Mouse (Mus musculus) lung, embryonic 15.5 days (tissue): ENCODE measurements at regions not wholly inside any gene's neighbourhood (a gene's known extent, or its start where the extent isn't known, plus 50 kb on each side); places are given as distances from the start of the nearest gene placed in this dataset.
"Not testable (repeated sequence)": the region's sequence is repeated elsewhere in the genome, so short reads cannot be mapped to it uniquely, and the experiment has no call there.

Experiments
- ATAC-seq: fragments of 200-750 bp; cut with Nextera tagmentation; 2 replicates; pipeline ENCODE4 v1.8.0; 2017; ENCODE audit warnings: moderate number of reproducible peaks, borderline replicate concordance; ENCODE audit not compliant: low FRiP score, low TSS enrichment; ENCODE audit errors: extremely low read depth
- H3K27ac ChIP-seq: fragments of 300-500 bp; sonication (generic); 2 replicates; pipeline ENCODE4 v1.5.1; 2015; ENCODE audit warnings: moderate library complexity, mild to moderate bottlenecking, inconsistent platforms
- H3K27me3 ChIP-seq: fragments of 300-500 bp; sonication (generic); 2 replicates; pipeline ENCODE4 v1.6.1; 2015; ENCODE audit warnings: inconsistent platforms
- H3K36me3 ChIP-seq: fragments of 300-500 bp; sonication (generic); 2 replicates; pipeline ENCODE4 v1.6.1; 2015; ENCODE audit warnings: inconsistent platforms
- H3K4me1 ChIP-seq: fragments of 300-500 bp; sonication (generic); 2 replicates; pipeline ENCODE4 v1.6.1; 2015; ENCODE audit warnings: inconsistent platforms
- H3K4me2 ChIP-seq: fragments of 300-500 bp; sonication (generic); 2 replicates; pipeline ENCODE4 v1.6.1; 2015; ENCODE audit warnings: inconsistent platforms, mild to moderate bottlenecking, moderate library complexity
- H3K4me3 ChIP-seq: fragments of 300-500 bp; sonication (generic); 2 replicates; pipeline ENCODE4 v1.5.1; 2015; ENCODE audit warnings: mild to moderate bottlenecking, inconsistent platforms
- H3K9ac ChIP-seq: fragments of 300-500 bp; sonication (generic); 2 replicates; pipeline ENCODE4 v1.6.1; 2015; ENCODE audit warnings: inconsistent platforms
- H3K9me3 ChIP-seq: fragments of 300-500 bp; sonication (generic); 2 replicates; pipeline ENCODE4 v1.6.1; 2016; ENCODE audit warnings: inconsistent platforms
- WGBS: fragments of 180-500 bp; shearing (Covaris S2); methylation state at CpG from one replicate; pipeline ENCODE4 v1.1.7; 2015; 5-methylcytosine and 5-hydroxymethylcytosine counted together

GRCm38 (mm10) chr12:114583371-114583770, 1039.7 kb downstream of the Adam6a start:
- Histone ChIP-seq H3K9me3 (no peaks in the 10 kb centered on the region), H3K27me3 (no peaks in the 10 kb centered on the region), H3K4me1 (no peaks in the 10 kb centered on the region), H3K4me2 (no peak overlapping the region), H3K27ac (no peak overlapping the region), H3K9ac (no peak overlapping the region), H3K36me3 (no peaks in the 10 kb centered on the region), H3K4me3 (no peak overlapping the region)
- no peak for ATAC-seq
- WGBS = 50% methylated on average over 1 of the region's 1 CpGs

- ATAC-seq = no peak
- Histone ChIP-seq H3K36me3 (no peaks in the 10 kb centered on the region), H3K27me3 (no peaks in the 10 kb centered on the region), H3K4me2 (no peak overlapping the region), H3K4me3 (no peak overlapping the region), H3K9ac (no peak overlapping the region), H3K9me3 (no peaks in the 10 kb centered on the region), H3K27ac (no peak overlapping the region), H3K4me1 (no peaks in the 10 kb centered on the region)
- WGBS = 56% methylated on average over 2 of the region's 2 CpGs
Measured at GRCm38 (mm10) chr12:114587227-114587626, 1043.5 kb downstream of the Adam6a start.

GRCm38 (mm10) chr12:114597672-114598071, 1054.0 kb downstream of the Adam6a start:
- Histone ChIP-seq H3K9me3 (no peaks in the 10 kb centered on the region; the same call in none of the 2 replicates), H3K27ac (no peak overlapping the region), H3K36me3 (no peaks in the 10 kb centered on the region), H3K9ac (no peak overlapping the region), H3K4me3 (no peak overlapping the region), H3K4me1 (no peaks in the 10 kb centered on the region), H3K27me3 (no peaks in the 10 kb centered on the region), H3K4me2 (no peak overlapping the region)
- 58% methylated on average over 1 of the region's 1 CpGs for WGBS
- ATAC-seq = no peak

GRCm38 (mm10) chr12:114609171-114609570, 1065.5 kb downstream of the Adam6a start:
- H3K36me3 ChIP-seq = no peaks in the 10 kb centered on the region
- H3K9ac ChIP-seq = no peak overlapping the region
- H3K27me3 ChIP-seq = no peaks in the 10 kb centered on the region
- H3K9me3 ChIP-seq = peaks cover 8% of the 10 kb centered on the region; the same call in 1 of the 2 replicates
- H3K27ac ChIP-seq = no peak overlapping the region
- H3K4me3 ChIP-seq = no peak overlapping the region
- ATAC-seq = no peak
- H3K4me1 ChIP-seq = no peaks in the 10 kb centered on the region
- no peak overlapping the region for H3K4me2 ChIP-seq

GRCm38 (mm10) chr12:114612108-114612507, 1068.4 kb downstream of the Adam6a start:
- Histone ChIP-seq H3K4me1 (no peaks in the 10 kb centered on the region), H3K9ac (no peak overlapping the region), H3K27ac (no peak overlapping the region), H3K27me3 (no peaks in the 10 kb centered on the region), H3K4me3 (no peak overlapping the region), H3K36me3 (no peaks in the 10 kb centered on the region), H3K9me3 (peaks cover 8% of the 10 kb centered on the region; the same call in 1 of the 2 replicates), H3K4me2 (no peak overlapping the region)
- 61% methylated on average over 2 of the region's 2 CpGs for WGBS
- no peak for ATAC-seq

GRCm38 (mm10) chr12:114615179-114615578, 1071.5 kb downstream of the Adam6a start:
- Histone ChIP-seq H3K27me3 (no peaks in the 10 kb centered on the region), H3K27ac (no peak overlapping the region), H3K9ac (no peak overlapping the region), H3K4me1 (no peaks in the 10 kb centered on the region), H3K4me2 (no peak overlapping the region), H3K4me3 (no peak overlapping the region), H3K36me3 (no peaks in the 10 kb centered on the region), H3K9me3 (peaks cover 8% of the 10 kb centered on the region; the same call in 1 of the 2 replicates)
- no peak for ATAC-seq
- WGBS = 51% methylated on average over 3 of the region's 3 CpGs

- no peak overlapping the region for H3K9ac ChIP-seq
- no peak for ATAC-seq
- H3K27me3 ChIP-seq = no peaks in the 10 kb centered on the region
- H3K4me3 ChIP-seq = no peak overlapping the region
- H3K4me2 ChIP-seq = no peak overlapping the region
- no peaks in the 10 kb centered on the region for H3K4me1 ChIP-seq
- no peak overlapping the region for H3K27ac ChIP-seq
- 68% methylated on average over 1 of the region's 1 CpGs for WGBS
- H3K9me3 ChIP-seq = peaks cover 4% of the 10 kb centered on the region; the same call in 1 of the 2 replicates
- no peaks in the 10 kb centered on the region for H3K36me3 ChIP-seq
Measured at GRCm38 (mm10) chr12:114615712-114616111, 1072.0 kb downstream of the Adam6a start.

GRCm38 (mm10) chr12:114641089-114641488, 1097.4 kb downstream of the Adam6a start:
- no peak overlapping the region for H3K4me3 ChIP-seq
- no peak overlapping the region for H3K4me2 ChIP-seq
- no peak for ATAC-seq
- no peak overlapping the region for H3K27ac ChIP-seq
- H3K27me3 ChIP-seq = no peaks in the 10 kb centered on the region
- no peaks in the 10 kb centered on the region for H3K4me1 ChIP-seq
- H3K36me3 ChIP-seq = no peaks in the 10 kb centered on the region
- WGBS = 55% methylated on average over 1 of the region's 1 CpGs
- H3K9ac ChIP-seq = no peak overlapping the region
- H3K9me3 ChIP-seq = no peaks in the 10 kb centered on the region; the same call in 1 of the 2 replicates

- Histone ChIP-seq H3K9ac (no peak overlapping the region), H3K4me1 (no peaks in the 10 kb centered on the region), H3K4me3 (no peak overlapping the region), H3K27me3 (no peaks in the 10 kb centered on the region), H3K36me3 (no peaks in the 10 kb centered on the region), H3K27ac (no peak overlapping the region), H3K9me3 (no peaks in the 10 kb centered on the region; the same call in 1 of the 2 replicates), H3K4me2 (no peak overlapping the region)
- no peak for ATAC-seq
- WGBS = 83% methylated on average over 3 of the region's 3 CpGs
Measured at GRCm38 (mm10) chr12:114646372-114646771, 1102.7 kb downstream of the Adam6a start.

- not testable (repeated sequence) for H3K27ac ChIP-seq, H3K9ac ChIP-seq, H3K4me1 ChIP-seq, H3K4me3 ChIP-seq, H3K9me3 ChIP-seq, H3K27me3 ChIP-seq, H3K36me3 ChIP-seq, H3K4me2 ChIP-seq, ATAC-seq
- 77% methylated on average over 1 of the region's 1 CpGs for WGBS
Measured at GRCm38 (mm10) chr12:114650432-114651101, 1106.9 kb downstream of the Adam6a start.

- not testable (repeated sequence) for H3K4me2 ChIP-seq, H3K27me3 ChIP-seq, H3K27ac ChIP-seq, H3K4me3 ChIP-seq, H3K9me3 ChIP-seq, H3K9ac ChIP-seq, H3K36me3 ChIP-seq, ATAC-seq, H3K4me1 ChIP-seq
- WGBS = 80% methylated on average over 1 of the region's 2 CpGs
Measured at GRCm38 (mm10) chr12:114657134-114657533, 1113.4 kb downstream of the Adam6a start.
